Mouse (Mus musculus): ENCODE results near the gene Coq9. TPM values are rescaled to one million over a fixed set of nuclear protein-coding genes. Genes with fewer than 3 reads are reported as not detected.
A peak's percentile ranks its signal among the peaks of the same experiment; 100 is the strongest.

The Coq9 gene
- polyA plus RNA-seq, 1 experiment = 21.8 TPM

DNA sequence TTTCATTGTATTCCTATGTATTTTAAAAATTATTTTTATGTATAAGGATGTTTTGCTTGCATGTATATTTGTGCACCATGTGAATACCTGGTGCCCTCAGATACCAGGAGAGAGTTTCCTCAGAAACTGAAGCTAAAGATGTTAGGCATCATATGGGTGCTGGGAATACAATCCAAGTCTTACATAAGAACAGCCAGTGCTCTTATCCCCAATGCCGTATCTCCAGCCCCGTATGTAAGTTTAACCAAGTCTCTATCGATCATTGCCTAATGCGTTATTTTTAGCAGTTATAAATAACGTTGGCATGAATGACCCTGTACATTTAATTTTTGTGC is 18.9 kb downstream of the Coq9 start:
- Histone ChIP-seq H3K27ac (ENCODE audit: control insufficient read depth, insufficient read depth, low read depth, low read length, poor library complexity) (no peak overlapping the region), H3K4me1 (ENCODE audit: control insufficient read depth, insufficient read depth, low read length) (no peaks in the 10 kb centered on the region), H3K4me3 (replicated peaks; ENCODE audit: control insufficient read depth, low read depth, low read length) (no peak overlapping the region)
- TF ChIP-seq CTCF (IDR thresholded peaks at IDR 0.05; ENCODE audit: control insufficient read depth, insufficient read depth, low read length) = no peak
- no peak for TF ChIP-seq POLR2A (IDR thresholded peaks at IDR 0.05; ENCODE audit: borderline replicate concordance, control insufficient read depth, low read depth, low read length)
- 33% methylated on average over 5 of the region's 5 CpGs for WGBS

DNA sequence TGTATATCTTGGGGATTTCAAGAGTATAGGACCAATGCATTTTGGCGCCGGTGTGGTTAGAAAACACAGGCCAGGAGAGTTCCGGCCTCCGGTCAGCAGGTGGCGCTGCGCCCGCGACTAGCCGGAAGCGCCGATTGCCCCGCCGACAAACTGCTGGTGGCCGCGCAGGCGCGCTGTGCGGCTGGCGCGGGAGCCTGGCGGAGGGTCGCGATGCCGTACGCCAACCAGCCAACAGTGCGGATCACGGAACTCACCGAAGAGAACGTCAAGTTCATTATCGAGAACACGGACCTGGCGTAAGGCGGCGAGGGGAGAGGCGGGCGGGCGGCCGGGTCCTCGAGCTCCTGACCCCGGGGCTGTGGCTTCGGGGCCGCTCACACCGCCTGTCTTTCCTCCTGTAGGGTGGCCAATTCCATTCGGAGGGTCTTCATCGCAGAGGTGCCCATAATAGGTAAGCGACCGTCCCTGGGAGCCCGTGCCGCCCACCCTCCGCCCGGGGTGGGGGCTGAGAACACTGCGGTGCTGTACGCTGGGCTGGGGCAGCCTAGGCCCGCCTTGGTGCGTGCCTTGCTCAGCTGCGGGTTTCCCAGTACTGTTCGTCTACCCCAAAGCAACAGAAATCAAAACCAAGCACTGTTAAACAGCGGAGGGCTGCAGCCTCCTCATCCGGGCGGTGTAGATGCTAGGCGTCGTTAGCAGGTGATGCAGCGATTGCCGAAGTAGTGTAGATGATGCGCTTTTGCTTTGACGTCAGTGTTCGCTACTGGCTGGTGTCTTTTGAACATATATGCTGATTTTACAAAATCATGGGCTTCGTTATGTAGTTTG is 19.4 kb downstream of the Coq9 start, which contains the start of gene Polr2c:
Gene Polr2c, plus strand, starts transcription at position 105 of the 828 bp plus-strand sequence.
- under 1% methylated on average over 68 of the region's 68 CpGs for WGBS
- TF ChIP-seq CTCF (IDR thresholded peaks at IDR 0.05; ENCODE audit: control insufficient read depth, insufficient read depth, low read length) = peak; percentile 85
- TF ChIP-seq POLR2A (IDR thresholded peaks at IDR 0.05; ENCODE audit: borderline replicate concordance, control insufficient read depth, low read depth, low read length) = peak; percentile 77; the same call in 1 of the 2 replicates
- Histone ChIP-seq H3K4me1 (ENCODE audit: control insufficient read depth, insufficient read depth, low read length) (no peaks in the 10 kb centered on the region), H3K4me3 (replicated peaks; ENCODE audit: control insufficient read depth, low read depth, low read length) (peak within 1 kb of the TSS; percentile 66), H3K27ac (ENCODE audit: control insufficient read depth, insufficient read depth, low read depth, low read length, poor library complexity) (peak within 1 kb of the TSS; percentile 67)

DNA sequence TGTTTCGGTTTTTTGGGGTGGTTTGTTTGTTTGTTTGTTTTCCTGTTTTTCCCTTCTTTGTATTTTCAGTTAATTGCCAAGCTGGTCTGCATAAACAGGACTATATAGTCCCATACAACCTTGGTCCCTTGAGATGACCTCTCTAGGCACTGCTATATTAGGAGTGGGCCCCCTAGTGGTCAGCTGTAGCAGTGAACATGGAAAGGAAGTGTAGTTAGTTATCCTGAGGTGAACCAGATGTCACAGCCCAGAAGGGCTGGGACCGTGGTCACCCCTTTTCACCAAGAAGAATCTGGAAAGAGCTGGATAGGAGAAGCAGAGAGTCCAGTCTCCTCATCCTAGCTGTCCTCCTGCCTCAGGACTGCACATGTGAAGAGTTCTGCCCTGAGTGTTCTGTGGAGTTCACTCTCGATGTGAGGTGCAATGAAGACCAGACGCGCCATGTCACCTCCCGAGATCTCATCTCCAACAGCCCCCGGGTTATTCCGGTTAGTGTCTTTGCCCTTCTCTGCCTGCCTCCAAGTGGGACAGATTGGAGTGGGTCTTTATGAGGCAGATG is 23.3 kb downstream of the Coq9 start:
- Histone ChIP-seq H3K4me3 (replicated peaks; ENCODE audit: control insufficient read depth, low read depth, low read length) (no peak overlapping the region), H3K27ac (ENCODE audit: control insufficient read depth, insufficient read depth, low read depth, low read length, poor library complexity) (no peak overlapping the region), H3K4me1 (ENCODE audit: control insufficient read depth, insufficient read depth, low read length) (no peaks in the 10 kb centered on the region)
- TF ChIP-seq POLR2A (IDR thresholded peaks at IDR 0.05; ENCODE audit: borderline replicate concordance, control insufficient read depth, low read depth, low read length) (no peak), CTCF (IDR thresholded peaks at IDR 0.05; ENCODE audit: control insufficient read depth, insufficient read depth, low read length) (peak; percentile 43; the same call in 1 of the 2 replicates)
- 69% methylated on average over 8 of the region's 8 CpGs for WGBS

DNA sequence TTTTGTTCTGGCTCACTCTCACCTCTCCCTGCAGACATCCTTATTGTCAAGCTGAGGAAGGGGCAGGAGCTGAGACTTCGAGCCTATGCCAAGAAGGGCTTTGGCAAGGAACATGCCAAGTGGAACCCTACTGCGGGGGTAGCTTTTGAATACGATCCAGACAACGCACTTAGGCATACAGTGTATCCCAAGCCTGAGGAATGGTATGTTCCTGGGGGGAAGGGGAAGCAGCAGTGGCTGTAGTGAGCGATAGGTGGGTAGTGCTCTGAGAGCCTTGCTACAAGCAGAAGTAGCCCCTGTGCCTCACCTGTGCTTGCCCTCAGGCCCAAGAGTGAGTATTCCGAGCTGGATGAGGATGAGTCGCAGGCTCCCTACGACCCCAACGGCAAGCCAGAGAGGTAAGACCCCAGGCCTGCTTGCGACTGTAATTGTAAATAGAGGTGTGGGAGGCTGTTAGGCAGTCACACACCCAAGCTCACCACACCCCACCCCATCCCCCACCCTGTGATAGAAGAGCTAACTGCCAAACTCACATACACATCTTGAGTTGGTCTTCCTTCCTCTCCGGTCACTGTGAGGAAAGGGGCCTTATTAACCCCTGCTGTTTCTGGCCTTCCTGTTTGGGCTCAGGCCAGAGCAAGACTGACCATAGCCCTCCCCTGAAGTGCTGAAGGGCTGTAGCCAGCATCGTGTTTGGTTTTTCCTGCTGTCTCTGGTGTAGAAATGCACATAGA is 24.5 kb downstream of the Coq9 start:
- no peak overlapping the region for H3K4me3 ChIP-seq (replicated peaks; ENCODE audit: control insufficient read depth, low read depth, low read length)
- TF ChIP-seq CTCF (IDR thresholded peaks at IDR 0.05; ENCODE audit: control insufficient read depth, insufficient read depth, low read length) (no peak), POLR2A (IDR thresholded peaks at IDR 0.05; ENCODE audit: borderline replicate concordance, control insufficient read depth, low read depth, low read length) (no peak)
- H3K27ac ChIP-seq (ENCODE audit: control insufficient read depth, insufficient read depth, low read depth, low read length, poor library complexity) = no peak overlapping the region
- H3K4me1 ChIP-seq (ENCODE audit: control insufficient read depth, insufficient read depth, low read length) = no peaks in the 10 kb centered on the region
- WGBS = 93% methylated on average over 12 of the region's 12 CpGs

DNA sequence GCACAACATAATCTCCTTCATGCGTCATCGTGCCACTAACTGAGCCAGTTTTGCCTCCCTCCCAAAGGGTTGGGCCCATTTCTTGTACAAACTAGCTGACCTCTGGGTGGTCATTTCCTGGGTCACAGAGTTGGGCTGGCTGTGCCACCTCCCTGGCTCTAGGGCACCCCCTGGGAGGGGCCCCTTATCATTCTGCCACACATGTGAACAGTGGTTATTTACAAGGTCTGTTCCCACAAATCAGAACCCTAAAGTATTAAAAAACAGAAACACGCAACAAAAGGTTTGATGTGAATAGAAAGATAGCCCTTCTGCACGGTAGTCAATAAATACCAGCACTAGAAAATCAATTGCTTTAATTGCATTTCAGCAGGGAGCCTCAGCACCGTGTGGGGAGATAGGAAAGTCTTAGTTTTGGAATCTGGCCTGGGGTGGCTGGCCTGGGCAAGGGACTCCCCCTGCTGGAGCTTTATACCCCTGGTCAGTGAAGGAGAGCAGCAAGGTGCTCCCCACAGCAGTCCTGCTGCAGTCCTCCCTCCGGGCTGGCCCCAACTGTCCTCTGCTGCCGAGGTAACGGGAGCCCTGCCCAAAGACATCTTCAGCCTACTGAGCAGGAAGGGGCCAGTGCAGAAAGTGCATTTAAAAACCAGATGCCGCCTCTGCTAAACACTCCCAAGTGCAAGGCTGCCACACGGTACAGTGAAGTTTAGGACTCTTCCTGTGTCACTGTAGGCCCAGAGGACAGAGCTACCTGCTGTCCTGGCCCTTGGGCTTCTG is 26.0 kb downstream of the Coq9 start:
- H3K27ac ChIP-seq (ENCODE audit: control insufficient read depth, insufficient read depth, low read depth, low read length, poor library complexity) = no peak overlapping the region
- WGBS = 78% methylated on average over 10 of the region's 10 CpGs
- no peak overlapping the region for H3K4me3 ChIP-seq (replicated peaks; ENCODE audit: control insufficient read depth, low read depth, low read length)
- no peak for TF ChIP-seq CTCF (IDR thresholded peaks at IDR 0.05; ENCODE audit: control insufficient read depth, insufficient read depth, low read length)
- TF ChIP-seq POLR2A (IDR thresholded peaks at IDR 0.05; ENCODE audit: borderline replicate concordance, control insufficient read depth, low read depth, low read length) = no peak
- H3K4me1 ChIP-seq (ENCODE audit: control insufficient read depth, insufficient read depth, low read length) = no peaks in the 10 kb centered on the region

DNA sequence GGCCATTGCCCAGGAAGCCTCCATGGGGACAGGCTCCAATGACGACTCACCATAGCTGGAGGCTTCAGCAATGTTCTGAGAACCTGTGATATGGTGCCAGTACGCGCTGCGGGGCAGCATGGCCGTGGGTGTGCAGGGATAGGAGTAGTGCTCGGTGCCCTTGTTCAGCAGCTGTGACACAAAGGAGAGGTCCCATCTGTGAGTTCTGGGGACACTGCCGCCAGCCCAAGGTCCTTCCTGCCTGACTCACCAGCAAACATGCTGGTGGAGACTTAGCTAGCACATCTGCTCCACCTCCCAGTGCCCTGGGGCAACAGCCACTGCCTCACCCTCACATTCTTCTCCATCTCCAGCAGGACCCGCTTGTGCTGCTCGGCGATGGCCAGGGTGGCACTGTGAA is 27.2 kb downstream of the Coq9 start:
- no peaks in the 10 kb centered on the region for H3K4me1 ChIP-seq (ENCODE audit: control insufficient read depth, insufficient read depth, low read length)
- TF ChIP-seq CTCF (IDR thresholded peaks at IDR 0.05; ENCODE audit: control insufficient read depth, insufficient read depth, low read length) = no peak
- no peak for TF ChIP-seq POLR2A (IDR thresholded peaks at IDR 0.05; ENCODE audit: borderline replicate concordance, control insufficient read depth, low read depth, low read length)
- WGBS = 85% methylated on average over 10 of the region's 10 CpGs
- H3K4me3 ChIP-seq (replicated peaks; ENCODE audit: control insufficient read depth, low read depth, low read length) = no peak overlapping the region
- H3K27ac ChIP-seq (ENCODE audit: control insufficient read depth, insufficient read depth, low read depth, low read length, poor library complexity) = no peak overlapping the region

DNA sequence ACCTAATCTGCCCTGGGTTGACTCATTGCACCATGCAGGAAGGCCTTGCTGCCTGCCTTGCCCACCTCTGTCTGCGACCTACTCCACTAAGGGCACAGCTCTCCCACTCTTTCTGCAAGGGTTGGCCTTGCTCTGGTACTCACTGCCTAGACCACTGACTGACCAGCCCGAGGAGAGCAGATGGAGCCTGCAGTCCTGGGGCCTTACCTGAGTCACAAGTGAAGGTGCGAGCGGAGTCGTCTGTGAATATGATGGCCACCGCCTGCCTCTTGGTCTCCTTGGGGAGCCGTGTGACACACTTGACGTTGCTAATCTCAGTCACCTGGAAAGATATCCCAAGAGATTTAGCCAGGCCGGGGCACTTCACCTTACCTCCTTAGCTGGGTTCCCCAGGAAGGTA is 28.8 kb downstream of the Coq9 start:
- 88% methylated on average over 9 of the region's 9 CpGs for WGBS
- Histone ChIP-seq H3K4me1 (ENCODE audit: control insufficient read depth, insufficient read depth, low read length) (no peaks in the 10 kb centered on the region), H3K27ac (ENCODE audit: control insufficient read depth, insufficient read depth, low read depth, low read length, poor library complexity) (no peak overlapping the region), H3K4me3 (replicated peaks; ENCODE audit: control insufficient read depth, low read depth, low read length) (no peak overlapping the region)
- TF ChIP-seq POLR2A (IDR thresholded peaks at IDR 0.05; ENCODE audit: borderline replicate concordance, control insufficient read depth, low read depth, low read length) (no peak), CTCF (IDR thresholded peaks at IDR 0.05; ENCODE audit: control insufficient read depth, insufficient read depth, low read length) (no peak)

Data from bone marrow, adult 2 months (tissue).